Mouse (Mus musculus) lung, embryonic 15.5 days (tissue): ENCODE results near the gene Ecm1. TPM values are rescaled to one million over a fixed set of nuclear protein-coding genes. Genes with fewer than 3 reads are reported as not detected.

Source experiments
- ATAC-seq: fragments of 200-750 bp; cut with Nextera tagmentation; 2 replicates; pipeline ENCODE4 v1.8.0; 2017; ENCODE audit warnings: moderate number of reproducible peaks, borderline replicate concordance; ENCODE audit not compliant: low FRiP score, low TSS enrichment; ENCODE audit errors: extremely low read depth
- H3K27ac ChIP-seq: fragments of 300-500 bp; sonication (generic); 2 replicates; pipeline ENCODE4 v1.5.1; 2015; ENCODE audit warnings: moderate library complexity, mild to moderate bottlenecking, inconsistent platforms
- H3K27me3 ChIP-seq: fragments of 300-500 bp; sonication (generic); 2 replicates; pipeline ENCODE4 v1.6.1; 2015; ENCODE audit warnings: inconsistent platforms
- H3K36me3 ChIP-seq: fragments of 300-500 bp; sonication (generic); 2 replicates; pipeline ENCODE4 v1.6.1; 2015; ENCODE audit warnings: inconsistent platforms
- H3K4me1 ChIP-seq: fragments of 300-500 bp; sonication (generic); 2 replicates; pipeline ENCODE4 v1.6.1; 2015; ENCODE audit warnings: inconsistent platforms
- H3K4me2 ChIP-seq: fragments of 300-500 bp; sonication (generic); 2 replicates; pipeline ENCODE4 v1.6.1; 2015; ENCODE audit warnings: inconsistent platforms, mild to moderate bottlenecking, moderate library complexity
- H3K4me3 ChIP-seq: fragments of 300-500 bp; sonication (generic); 2 replicates; pipeline ENCODE4 v1.5.1; 2015; ENCODE audit warnings: mild to moderate bottlenecking, inconsistent platforms
- H3K9ac ChIP-seq: fragments of 300-500 bp; sonication (generic); 2 replicates; pipeline ENCODE4 v1.6.1; 2015; ENCODE audit warnings: inconsistent platforms
- H3K9me3 ChIP-seq: fragments of 300-500 bp; sonication (generic); 2 replicates; pipeline ENCODE4 v1.6.1; 2016; ENCODE audit warnings: inconsistent platforms
- WGBS: fragments of 180-500 bp; shearing (Covaris S2); methylation state at CpG from one replicate; pipeline ENCODE4 v1.1.7; 2015; 5-methylcytosine and 5-hydroxymethylcytosine counted together
- microRNA-seq: library from miRNA; unstranded; fragments of <30 nt; microRNA quantifications from one replicate; pipeline ENCODE4, GENCODE M21; 2016
- polyA plus RNA-seq: library from polyadenylated mRNA; unstranded; fragments of >200 nt; fragmentation: Nextera tagmentation; extraction: Ambion mirVana; gene quantifications from 2 replicates; pipeline ENCODE4 v1.2.1, GENCODE M21; 2015

Gene Ecm1
- polyA plus RNA-seq, 1 experiment from 2014 or later, result 20.4 TPM

GRCm38 (mm10) chr3:95687524-95688421, 51.6 kb downstream of the Ecm1 start, which contains the start of gene Adamtsl4:
Gene Adamtsl4, minus strand, starts transcription at chr3:95687917.
- Histone ChIP-seq H3K27ac (peak within 1 kb of the TSS; percentile 84), H3K27me3 (no peaks in the 10 kb centered on the region), H3K36me3 (no peaks in the 10 kb centered on the region), H3K9me3 (no peaks in the 10 kb centered on the region), H3K4me2 (peak within 1 kb of the TSS; percentile 89), H3K9ac (peak within 1 kb of the TSS; percentile 42), H3K4me3 (peak within 1 kb of the TSS; percentile 52), H3K4me1 (peaks cover 57% of the 10 kb centered on the region)
- WGBS, result 3% methylated on average over 50 of the region's 50 CpGs
- peak; percentile 67 for ATAC-seq

- H3K27me3 ChIP-seq, result no peaks in the 10 kb centered on the region
- no peaks in the 10 kb centered on the region for H3K9me3 ChIP-seq
- peak overlapping the region; percentile 84 for H3K27ac ChIP-seq
- 13% methylated on average over 4 of the region's 4 CpGs for WGBS
- peak overlapping the region; percentile 89 for H3K4me2 ChIP-seq
- H3K4me1 ChIP-seq, result peaks cover 57% of the 10 kb centered on the region
- H3K36me3 ChIP-seq, result no peaks in the 10 kb centered on the region
- H3K4me3 ChIP-seq, result peak overlapping the region; percentile 52
- H3K9ac ChIP-seq, result peak overlapping the region; percentile 42
- ATAC-seq, result 0 out of 2 replicates have a peak, but pooled peaks have one; percentile 10
These were observed 52.2 kb downstream of the Ecm1 start for GRCm38 (mm10) chr3:95687168-95687523.

- Histone ChIP-seq H3K4me2 (peak overlapping the region; percentile 89), H3K9ac (no peak overlapping the region), H3K4me1 (peaks cover 60% of the 10 kb centered on the region)
These were observed 52.7 kb downstream of the Ecm1 start for GRCm38 (mm10) chr3:95686492-95687167.

GRCm38 (mm10) chr3:95685701-95686100, 53.7 kb downstream of the Ecm1 start:
- Histone ChIP-seq H3K27me3 (no peaks in the 10 kb centered on the region), H3K4me1 (peaks cover 69% of the 10 kb centered on the region), H3K36me3 (no peaks in the 10 kb centered on the region), H3K9me3 (no peaks in the 10 kb centered on the region), H3K9ac (no peak overlapping the region), H3K4me2 (no peak overlapping the region), H3K27ac (no peak overlapping the region), H3K4me3 (no peak overlapping the region)
- WGBS, result 73% methylated on average over 2 of the region's 2 CpGs
- ATAC-seq, result no peak

More at GRCm38 (mm10) chr3:95686492-95687167, 52.7 kb downstream of the Ecm1 start:
- Histone ChIP-seq H3K36me3 (no peaks in the 10 kb centered on the region), H3K9me3 (no peaks in the 10 kb centered on the region), H3K27me3 (no peaks in the 10 kb centered on the region), H3K27ac (peak overlapping the region; percentile 84), H3K4me3 (peak overlapping the region; percentile 52)
- 34% methylated on average over 10 of the region's 10 CpGs for WGBS
- 0 out of 2 replicates have a peak, but pooled peaks have one; percentile 0 for ATAC-seq

- Histone ChIP-seq H3K36me3 (no peaks in the 10 kb centered on the region), H3K4me3 (no peak overlapping the region), H3K9me3 (no peaks in the 10 kb centered on the region), H3K27ac (no peak overlapping the region), H3K4me1 (peaks cover 69% of the 10 kb centered on the region), H3K27me3 (no peaks in the 10 kb centered on the region), H3K4me2 (no peak overlapping the region), H3K9ac (no peak overlapping the region)
- 76% methylated on average over 4 of the region's 4 CpGs for WGBS
- ATAC-seq, result no peak
These were observed 54.1 kb downstream of the Ecm1 start for GRCm38 (mm10) chr3:95685301-95685700.

GRCm38 (mm10) chr3:95684846-95685245, 54.5 kb downstream of the Ecm1 start:
- WGBS, result 39% methylated on average over 6 of the region's 8 CpGs
- no peak overlapping the region for H3K9ac ChIP-seq
- no peaks in the 10 kb centered on the region for H3K9me3 ChIP-seq
- no peak overlapping the region for H3K4me2 ChIP-seq
- H3K4me3 ChIP-seq, result no peak overlapping the region
- no peak overlapping the region for H3K27ac ChIP-seq
- H3K4me1 ChIP-seq, result peaks cover 65% of the 10 kb centered on the region
- no peaks in the 10 kb centered on the region for H3K27me3 ChIP-seq
- H3K36me3 ChIP-seq, result no peaks in the 10 kb centered on the region
- ATAC-seq, result no peak

Small RNA genes lying within 50 kb of the gene (microRNA-seq; reads per million reads assigned to microRNA genes)
- not detected for gene Mir7014

Other genes with a start within 250 kb of the Ecm1 start
- 4.2 and 5.2 TPM in 2 replicates for gene Ctsk, start 240.3 kb downstream of the Ecm1 start, polyA plus RNA-seq
- gene Ctss, start 212.8 kb downstream of the Ecm1 start, polyA plus RNA-seq, result 24.2 and 30.4 TPM in 2 replicates
- 0.10 TPM in 1 of 2 replicates, not detected in the other for gene Hormad1, start 179.9 kb downstream of the Ecm1 start, polyA plus RNA-seq
- 32.3 and 33.6 TPM in 2 replicates for gene Golph3l, start 150.6 kb downstream of the Ecm1 start, polyA plus RNA-seq
- 65.3 and 69.2 TPM in 2 replicates for gene Ensa, start 114.6 kb downstream of the Ecm1 start, polyA plus RNA-seq
- gene Mcl1, start 80.8 kb downstream of the Ecm1 start, polyA plus RNA-seq, result 64.5 and 65.2 TPM in 2 replicates
- gene Adamtsl4, start 51.7 kb downstream of the Ecm1 start, polyA plus RNA-seq, result 3.1 and 5.7 TPM in 2 replicates
- gene Tars2, start 20.6 kb upstream of the Ecm1 start, polyA plus RNA-seq, result 51.8 and 52.8 TPM in 2 replicates
- 20.5 and 21.3 TPM in 2 replicates for gene Rprd2, start 79.3 kb upstream of the Ecm1 start, polyA plus RNA-seq
- gene Prpf3, start 116.3 kb upstream of the Ecm1 start, polyA plus RNA-seq, result 49.3 and 51.0 TPM in 2 replicates
- gene Mrps21, start 131.9 kb upstream of the Ecm1 start, polyA plus RNA-seq, result 305 and 336 TPM in 2 replicates
- gene Ciart, start 142.7 kb upstream of the Ecm1 start, polyA plus RNA-seq, result 4.9 and 5.2 TPM in 2 replicates
- gene BC028528, start 152.4 kb upstream of the Ecm1 start, polyA plus RNA-seq, result 69.8 and 76.9 TPM in 2 replicates
- gene Aph1a, start 154.4 kb upstream of the Ecm1 start, polyA plus RNA-seq, result 37.9 and 47.4 TPM in 2 replicates
- 11.6 and 11.9 TPM in 2 replicates for gene Car14, start 165.1 kb upstream of the Ecm1 start, polyA plus RNA-seq
- gene Anp32e, start 189.7 kb upstream of the Ecm1 start, polyA plus RNA-seq, result 222 and 233 TPM in 2 replicates